Mouse (Mus musculus): ENCODE results near the gene Sstr5.

Gene Sstr5

DNA sequence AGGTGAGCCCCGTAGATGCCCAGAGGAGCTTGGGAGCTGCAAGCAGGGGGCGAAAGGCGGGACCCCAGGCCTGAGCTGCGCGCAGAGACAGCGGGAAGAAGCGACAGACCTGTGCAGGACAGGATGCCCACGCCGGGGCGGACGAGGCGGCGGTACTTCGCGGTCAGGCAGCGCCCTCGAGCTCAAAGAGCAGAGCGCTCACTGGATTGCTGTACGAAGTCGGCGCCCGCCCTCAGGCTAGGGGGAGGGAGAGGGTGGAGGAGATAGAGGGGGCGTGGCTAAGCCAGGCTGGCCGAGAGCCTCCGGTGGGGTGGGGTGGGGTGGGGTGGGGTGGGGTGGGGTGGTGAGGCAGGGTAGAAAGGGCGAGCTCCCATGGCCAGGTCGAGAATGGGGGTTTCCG, at the start of gene Sstr5:
Gene Sstr5 (minus strand): TSS at position 276 of the 400 bp plus-strand sequence.
- DNase-seq (ENCODE audit: low read depth, low spot score): peak; percentile 68

DNA sequence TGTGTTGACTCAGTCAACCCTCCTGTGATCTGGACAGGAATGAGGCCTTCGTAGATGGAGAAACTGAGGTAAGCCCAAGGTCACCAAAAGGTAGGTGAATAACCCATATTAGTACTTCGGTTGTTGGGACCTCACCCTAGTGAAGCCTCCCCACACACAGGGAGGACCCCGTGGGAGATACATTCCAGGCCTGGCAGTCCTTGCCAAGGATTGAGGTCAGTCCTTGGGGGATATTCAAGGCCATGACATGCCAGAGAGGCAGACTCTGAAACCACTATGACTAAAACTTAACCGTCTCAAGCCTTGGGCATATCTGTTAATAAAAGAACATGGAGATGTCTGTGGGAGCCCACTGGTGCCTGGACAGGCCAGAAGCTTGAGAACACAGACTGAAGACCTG, 44.7 kb upstream of the Sstr5 start:
- DNase-seq (ENCODE audit: low read depth, low spot score): no peak

DNA sequence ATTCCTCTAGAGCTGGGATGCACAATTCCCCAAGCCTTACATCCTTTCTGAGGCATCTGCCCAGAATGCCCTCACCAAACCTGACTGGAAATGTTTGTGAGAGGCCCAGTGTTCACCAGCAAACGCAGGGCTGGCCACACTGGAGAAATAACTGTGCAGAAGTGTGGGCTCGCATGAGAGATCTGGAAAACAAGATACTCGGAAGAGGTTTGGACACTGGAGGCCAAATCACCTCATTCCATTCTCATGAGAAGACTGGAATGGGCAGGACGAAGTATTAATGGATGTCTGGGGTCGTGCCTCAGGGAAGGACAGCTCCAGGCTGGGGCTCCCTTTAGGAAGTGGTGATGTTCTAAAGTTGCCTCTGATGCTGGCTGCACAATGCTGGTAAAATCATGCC, 43.6 kb upstream of the Sstr5 start:
- DNase-seq (ENCODE audit: low read depth, low spot score): no peak

DNA sequence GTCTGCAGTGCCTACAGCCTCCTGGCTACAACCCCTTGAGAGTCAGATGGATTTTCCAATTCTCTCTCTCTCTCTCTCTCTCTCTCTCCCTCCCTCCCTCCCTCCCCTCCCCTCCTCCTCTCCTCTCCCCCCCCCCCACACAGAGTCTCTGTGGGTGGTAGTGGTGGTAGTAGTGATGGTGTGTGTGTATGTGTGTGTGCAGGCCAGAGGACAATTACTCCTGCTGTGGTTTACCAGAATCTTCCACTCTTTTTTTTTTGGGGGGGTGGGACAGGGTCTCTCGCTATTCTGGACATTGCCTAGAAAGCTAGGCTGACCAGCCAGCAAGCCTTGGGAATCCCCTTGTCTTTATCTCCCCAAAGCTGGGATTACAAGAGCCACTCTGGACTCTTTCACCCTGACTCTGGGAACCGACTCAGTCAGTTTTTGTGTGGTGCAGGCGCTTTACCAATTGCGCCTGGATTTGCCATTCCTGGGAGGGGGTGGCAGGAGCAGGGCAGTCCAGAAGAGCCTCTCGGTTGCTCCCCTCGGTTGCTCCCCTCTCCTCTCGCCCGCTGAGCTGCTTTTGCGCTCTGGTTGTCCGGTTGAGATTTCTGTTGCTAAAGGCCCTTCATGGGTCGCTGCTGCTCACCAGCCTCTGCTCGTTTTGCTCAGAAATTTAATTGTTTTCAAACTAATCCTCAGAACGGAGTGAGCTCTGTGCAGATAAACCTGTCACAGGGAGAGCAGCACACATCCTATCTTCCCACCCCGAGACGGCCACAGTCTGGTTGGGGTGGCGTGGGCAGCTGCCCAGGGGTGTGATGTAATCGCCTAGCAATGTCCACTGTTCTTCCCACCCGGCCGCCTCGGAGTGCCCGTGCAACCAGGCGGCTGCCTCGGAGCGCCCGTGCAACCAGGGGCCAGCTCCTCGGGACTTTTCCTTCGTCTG, 42.1 kb upstream of the Sstr5 start:
- no peak for DNase-seq (ENCODE audit: low read depth, low spot score)

DNA sequence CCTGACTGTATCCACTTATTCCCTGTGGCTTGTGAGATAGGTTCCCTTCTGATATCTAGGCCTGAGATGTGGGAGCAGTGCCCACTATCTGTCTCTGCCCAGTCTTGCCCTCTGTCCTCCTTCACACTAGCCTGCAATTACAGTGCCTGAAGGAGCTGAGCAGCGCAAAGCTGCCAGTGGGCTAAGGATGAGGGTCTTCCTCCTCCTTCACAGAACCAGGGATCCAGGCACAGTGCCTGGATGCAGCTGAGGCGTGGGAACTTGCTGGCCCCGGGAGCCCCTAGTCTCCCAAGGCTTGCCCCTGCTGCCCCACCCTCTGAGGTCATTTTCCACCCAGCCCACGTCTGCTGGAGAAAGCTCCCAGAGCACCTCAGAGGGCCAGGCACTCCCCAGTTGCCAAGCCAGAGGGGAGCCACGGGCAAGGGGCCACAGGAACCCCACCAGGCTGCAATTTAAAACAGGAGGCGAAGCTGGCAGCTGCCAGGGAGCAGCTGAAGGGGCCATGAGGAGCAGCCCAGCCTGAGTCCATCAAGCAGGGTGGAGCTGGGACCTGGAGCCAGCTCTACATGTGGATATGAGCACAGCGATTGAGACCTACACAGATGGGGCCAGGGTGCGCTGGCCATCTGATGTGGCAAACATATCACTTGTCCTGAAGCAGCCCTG, 33.4 kb upstream of the Sstr5 start:
- no peak for DNase-seq (ENCODE audit: low read depth, low spot score)

DNA sequence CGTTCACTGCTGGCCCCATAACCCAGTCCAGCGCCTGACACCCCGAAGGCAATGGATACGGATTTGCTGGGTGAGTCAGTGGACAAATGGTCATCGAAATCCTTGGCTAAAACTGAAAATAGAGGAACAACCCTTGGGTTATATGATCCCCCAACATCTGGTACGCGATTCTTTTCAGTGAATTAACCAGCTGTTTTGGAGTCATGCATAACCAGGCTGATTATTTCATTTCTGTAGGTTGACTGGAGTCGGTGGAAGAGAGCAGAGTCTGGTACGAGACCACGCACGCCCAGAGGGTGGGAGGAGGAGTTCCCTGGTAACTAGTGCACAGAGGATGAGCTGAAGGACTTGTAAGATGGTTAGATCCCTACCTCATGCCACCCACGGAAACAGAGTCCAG, 25.0 kb upstream of the Sstr5 start:
- no peak for DNase-seq (ENCODE audit: low read depth, low spot score)

DNA sequence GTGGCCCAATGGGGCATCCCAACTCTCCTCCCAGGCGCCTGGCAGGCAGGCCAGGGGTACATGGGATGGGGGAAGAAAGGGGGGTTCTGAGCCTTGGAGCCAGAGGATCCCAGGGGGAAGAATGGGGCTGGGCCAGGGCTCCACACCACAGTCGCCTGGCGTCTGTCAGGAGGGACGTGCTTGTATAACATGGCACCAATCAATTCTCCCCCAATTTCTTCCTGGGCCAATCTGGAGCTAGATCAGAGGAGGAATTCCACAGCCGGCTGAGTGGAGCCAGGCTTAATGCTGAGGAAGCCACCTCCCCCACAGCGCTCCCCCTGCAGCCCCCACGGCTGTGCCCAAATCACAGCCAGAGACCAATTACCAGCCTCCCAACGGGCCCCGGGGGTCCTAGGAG, 23.4 kb upstream of the Sstr5 start:
- no peak for DNase-seq (ENCODE audit: low read depth, low spot score)

DNA sequence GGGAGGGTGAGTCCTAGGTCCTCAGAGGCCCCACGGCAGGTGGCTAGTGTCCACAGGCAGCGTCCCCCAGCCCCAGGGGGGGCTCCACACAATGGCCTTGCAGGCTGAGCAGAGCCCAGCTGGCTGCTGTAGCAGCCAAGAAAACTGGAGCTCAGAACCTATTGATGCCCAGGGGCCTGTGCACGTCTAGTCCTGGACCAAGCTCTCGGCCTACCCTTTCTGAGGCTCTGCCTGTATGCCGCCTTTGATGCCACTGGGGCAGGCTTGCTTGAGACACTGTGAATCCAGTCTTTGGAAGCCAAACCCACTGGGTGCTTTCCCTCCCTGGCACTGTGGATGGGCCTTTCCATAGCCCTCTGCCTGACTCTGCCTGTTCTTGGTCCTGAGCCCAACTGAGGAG, 22.4 kb upstream of the Sstr5 start:
- DNase-seq (ENCODE audit: low read depth, low spot score): no peak

DNA sequence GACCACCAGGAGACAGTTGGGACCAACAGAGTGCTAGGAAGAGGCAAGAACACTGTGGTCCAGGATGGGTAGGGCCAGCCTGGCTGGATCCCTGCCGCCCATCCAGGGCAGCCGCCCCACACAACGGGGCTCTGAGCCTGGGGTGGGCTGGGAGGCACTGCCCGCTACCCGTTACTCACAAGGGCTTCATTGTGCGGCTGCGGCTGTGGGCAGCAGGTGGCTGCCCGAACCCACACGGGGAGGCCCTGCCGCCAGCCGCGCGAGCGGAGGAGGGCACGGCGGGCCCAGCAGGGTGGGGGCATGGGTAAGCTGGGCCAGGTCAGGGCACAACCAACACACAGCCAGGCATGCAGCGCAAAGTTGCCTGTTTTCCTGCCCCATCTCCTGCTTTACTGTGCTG, 21.1 kb upstream of the Sstr5 start:
- no peak for DNase-seq (ENCODE audit: low read depth, low spot score)

DNA sequence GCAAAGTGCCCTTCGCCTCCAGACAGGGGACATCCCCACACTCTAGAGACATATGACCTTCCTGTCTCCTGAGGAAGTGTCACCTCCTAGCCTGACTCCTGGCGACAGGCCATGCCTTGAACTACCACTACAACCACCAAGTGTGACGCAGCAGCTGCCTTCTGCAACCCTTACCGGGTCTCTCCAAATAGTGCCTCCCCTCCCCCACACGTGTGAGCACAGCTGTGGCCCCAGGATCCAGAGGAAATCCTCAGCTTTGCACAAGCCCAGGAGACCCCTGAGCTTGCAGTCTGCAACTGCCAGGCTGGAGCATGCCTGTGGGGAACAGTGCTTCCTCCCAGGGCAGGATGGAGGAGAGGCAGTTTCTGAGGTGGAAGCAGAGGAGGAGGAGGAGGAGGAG, 19.2 kb upstream of the Sstr5 start:
- no peak for DNase-seq (ENCODE audit: low read depth, low spot score)

DNA sequence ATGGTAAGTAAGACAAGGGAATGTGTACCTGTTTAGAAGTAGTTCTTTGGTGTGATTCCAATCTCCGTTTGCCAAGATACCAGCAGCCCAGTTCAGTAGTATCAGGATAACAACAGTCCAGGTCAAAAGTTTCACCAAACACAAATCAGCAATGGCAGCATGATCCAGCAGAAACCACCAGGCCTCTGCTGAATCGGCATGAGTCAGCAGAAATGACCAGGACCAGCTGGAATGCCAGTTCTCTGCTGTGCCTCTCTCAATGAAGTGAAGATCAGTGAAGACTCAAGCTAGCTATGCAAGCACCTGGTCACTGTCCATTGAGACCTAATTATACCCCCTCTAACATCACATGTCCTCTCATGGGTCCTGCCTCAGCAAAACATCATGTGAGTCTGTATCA, 17.0 kb upstream of the Sstr5 start:
- DNase-seq (ENCODE audit: low read depth, low spot score): peak; percentile 21

DNA sequence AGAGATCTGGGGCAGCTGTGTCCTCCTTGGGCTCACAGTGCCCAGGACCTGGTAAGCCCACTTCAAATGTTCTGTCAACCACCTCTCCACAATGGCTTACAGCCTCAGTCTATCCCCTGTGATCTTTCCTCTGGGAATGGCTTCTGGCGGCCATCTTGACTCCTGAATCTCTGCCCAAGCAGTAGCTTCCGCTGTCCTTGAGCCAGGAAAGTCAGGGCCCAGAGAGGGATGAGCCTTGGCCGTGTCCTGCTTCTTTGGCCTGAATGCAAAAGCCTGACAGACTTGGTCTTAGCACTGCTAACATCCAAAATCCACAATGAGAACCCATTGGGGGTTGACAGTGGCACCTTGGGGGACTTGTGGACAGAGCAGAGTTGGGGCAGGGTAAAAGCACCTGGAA, 14.8 kb upstream of the Sstr5 start:
- DNase-seq (ENCODE audit: low read depth, low spot score): no peak

DNA sequence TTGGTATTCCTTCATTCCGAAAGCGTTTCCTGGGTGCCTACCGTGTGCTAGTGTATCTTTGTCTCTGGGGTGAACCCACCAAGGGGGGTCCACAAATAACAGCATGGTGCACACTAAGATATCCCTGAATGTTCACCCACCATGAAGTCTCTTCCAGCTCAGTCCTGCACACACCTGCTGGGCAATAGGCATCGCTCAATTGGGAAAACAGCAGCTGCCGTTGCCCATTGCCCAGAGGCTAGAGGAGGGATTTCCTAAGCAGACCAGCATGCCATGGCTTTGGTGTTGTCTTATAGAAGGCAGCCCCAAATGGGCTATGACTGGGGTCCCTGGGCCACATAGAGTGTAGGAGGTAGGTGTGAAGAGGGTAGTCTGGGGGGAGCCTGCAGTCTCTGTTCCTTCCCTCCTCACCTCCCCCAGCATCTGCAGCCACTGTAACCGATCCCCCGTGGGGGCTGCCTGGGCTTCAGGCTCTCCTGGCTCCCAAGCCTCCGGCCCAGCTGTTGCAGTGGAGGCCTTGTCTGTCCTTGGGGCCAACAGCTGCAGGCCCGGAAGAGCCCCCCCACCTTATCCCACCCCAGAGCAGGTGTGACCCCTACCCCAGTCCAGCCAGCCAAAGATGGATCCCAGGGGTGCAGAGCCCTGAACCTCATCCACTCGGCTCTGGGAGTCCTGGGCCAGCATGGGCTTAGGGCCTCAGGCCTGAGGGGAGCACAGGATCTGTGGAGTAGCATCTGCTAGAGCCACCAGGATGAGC, 13.2 kb upstream of the Sstr5 start:
- DNase-seq (ENCODE audit: low read depth, low spot score): no peak

DNA sequence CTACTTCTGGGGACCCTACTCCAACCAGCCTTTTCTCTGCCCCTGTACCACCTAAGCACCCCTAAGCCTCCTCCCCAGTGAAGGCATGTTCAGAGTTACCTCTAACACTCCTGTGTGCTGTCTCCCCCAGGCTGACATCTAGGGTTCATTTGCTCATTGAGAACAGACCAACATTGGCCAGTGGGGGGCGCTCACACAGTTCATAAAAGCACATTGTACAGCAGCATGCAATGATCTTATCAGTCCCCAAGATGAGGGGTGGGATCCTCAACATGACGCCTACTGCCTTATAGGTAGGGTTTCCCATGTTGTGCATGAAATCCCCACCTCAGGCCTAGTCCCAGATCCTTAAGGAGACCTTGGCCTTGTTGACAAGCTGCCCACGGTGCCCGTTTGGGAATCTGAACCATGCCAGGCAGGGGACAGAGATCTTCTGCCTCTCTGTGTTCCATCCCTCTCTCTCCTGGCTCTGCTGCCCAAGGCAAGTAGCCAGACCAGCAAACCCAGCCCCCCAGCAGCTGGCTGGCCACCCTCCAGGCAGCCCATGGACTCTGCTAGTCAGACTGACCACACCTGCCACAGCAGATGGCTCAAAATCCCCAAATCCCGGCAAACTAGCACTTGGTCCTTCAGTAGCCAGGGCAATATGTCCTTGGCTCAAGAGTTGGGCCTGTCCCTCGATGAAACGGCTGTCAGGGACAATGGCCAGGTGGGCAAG, 11.9 kb upstream of the Sstr5 start:
- peak; percentile 56 for DNase-seq (ENCODE audit: low read depth, low spot score)

DNA sequence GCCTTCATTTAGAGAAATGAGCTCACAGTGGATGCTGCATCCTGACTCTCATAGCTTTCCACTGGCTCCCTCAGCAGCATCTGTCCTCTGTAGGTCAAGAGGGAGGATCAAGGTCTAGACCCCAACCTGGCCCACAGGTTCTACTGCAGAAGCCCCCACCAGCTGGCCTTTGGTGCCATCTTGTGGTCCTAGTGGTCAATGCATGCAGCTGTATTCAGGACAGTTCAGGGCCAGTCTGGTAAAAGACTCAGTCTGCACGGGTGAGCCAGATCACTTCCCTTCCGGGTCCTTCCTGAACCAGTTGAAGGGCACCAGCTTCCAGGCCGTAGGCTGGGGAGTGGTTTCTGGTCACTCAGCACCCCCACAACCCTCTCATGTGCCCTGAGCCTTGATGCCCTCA, 10.7 kb upstream of the Sstr5 start:
- peak; percentile 72 for DNase-seq (ENCODE audit: low read depth, low spot score)

DNA sequence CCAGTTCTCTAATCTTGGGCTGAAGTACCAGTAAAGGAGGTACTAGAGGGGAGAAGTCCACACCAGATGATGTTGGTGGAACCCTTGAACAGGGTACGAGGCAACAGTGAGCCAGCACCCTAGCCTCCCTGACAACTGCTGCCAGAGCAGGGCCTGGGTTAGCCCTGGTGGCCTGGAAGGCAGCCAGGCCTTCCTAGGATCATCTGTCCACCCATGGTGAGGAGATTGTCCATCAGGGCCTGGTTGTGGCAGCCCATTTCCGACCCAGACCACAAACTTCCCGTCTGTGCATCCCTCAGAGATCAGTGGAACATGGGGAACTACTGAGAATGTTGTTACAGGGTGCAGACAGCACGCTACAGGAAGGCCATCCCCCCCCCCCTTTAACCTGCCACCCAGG, 5.5 kb upstream of the Sstr5 start:
- DNase-seq (ENCODE audit: low read depth, low spot score): no peak

DNA sequence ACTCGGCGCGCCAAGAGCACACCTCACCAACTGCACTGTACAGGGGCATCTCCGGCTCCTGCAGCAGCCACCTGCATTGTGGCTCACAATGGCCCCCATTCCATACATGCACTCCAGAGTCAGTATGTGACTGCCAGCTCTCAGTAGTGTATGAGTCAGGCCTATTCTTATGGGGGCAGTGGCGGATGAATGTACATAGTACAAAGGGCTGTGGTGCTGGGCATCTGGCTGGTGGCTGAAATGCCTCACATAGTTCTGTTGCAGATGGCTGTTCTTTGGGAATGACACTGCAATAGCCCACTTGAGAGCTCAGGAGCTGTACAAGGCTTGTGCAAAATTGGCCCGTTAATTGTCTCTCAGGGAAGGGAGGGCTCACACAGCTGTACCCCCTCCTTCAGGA, 15.0 kb downstream of the Sstr5 start:
- DNase-seq (ENCODE audit: low read depth, low spot score): no peak

DNA sequence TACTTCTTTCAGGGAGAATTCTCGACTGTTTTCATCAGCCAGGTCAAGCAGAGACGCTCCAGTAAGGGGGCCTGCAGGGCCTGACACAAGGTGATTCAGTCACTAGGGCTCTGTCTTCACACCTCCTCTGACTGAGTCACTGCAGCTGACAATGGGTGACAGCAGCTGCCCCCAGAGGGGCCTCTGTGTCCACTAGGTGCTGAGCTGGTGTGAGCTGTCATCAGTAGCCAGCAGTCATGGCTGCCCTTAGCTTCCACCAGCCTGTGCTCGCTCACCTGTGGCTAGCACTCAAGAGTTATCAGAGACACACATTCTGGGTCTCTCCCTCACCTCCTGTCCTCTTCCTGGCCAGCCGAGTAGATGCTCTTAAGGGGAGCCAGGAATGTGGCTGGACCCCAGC, 16.3 kb downstream of the Sstr5 start:
- DNase-seq (ENCODE audit: low read depth, low spot score): no peak

DNA sequence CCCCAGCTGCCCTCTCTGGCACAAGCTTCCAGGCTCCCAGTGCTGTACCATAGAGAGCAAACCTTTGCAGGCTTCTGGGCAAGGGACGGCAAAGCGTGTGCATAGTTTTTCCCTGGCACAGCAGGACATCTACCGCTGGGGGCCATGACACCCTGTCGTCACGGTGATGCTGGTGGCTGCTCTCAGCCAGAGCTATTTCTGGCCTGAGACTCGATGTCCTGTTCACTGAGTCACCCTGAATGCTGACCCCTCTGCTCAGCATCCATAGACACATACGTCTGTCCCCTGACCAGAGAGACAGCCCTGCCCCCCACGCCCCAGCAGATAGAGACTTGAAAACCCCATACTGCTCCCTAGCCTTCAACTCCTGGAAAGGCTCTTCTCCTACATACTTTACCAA, 16.9 kb downstream of the Sstr5 start:
- no peak for DNase-seq (ENCODE audit: low read depth, low spot score)

DNA sequence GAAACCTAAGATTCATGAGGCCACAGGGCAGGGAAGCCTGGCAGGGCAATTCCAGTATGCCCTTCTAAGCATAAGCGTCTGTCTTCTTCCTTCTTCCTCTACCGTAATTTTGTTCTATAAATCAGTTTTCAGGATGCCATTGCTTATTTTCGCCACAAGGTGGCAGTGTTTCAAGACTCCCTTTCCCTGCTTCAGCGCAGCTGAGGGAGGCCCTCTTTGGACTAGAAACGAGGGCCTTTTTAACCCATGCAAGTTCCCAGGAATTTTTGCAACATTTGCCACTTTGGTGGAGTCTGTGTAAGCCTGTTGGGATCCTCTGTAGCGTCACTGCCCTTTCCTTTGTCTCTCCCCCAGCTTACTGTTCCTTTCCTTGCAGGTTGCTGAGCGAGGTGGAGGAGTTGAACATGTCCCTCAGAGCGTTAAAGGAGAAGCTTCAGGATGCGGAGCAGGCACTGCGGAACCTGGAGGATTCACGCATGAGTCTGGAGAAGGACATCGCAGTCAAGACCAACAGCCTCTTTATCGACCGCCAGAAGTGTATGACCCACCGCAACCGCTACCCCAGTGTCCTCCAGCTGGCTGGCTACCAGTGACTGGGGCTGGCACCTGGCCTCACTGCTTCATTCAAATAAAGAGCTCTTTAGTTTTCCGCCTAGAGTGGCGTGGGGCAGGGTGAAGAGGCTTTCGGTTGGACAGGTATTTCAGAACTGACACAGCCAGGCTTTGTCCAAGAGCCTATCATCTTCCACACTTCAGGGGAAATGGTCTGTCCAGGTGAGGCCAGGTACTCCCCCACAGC, 20.9 kb downstream of the Sstr5 start:
- DNase-seq (ENCODE audit: low read depth, low spot score): peak; percentile 51

Data from ES-CJ7 (cell line).